Mouse (Mus musculus) limb, embryonic 11.5 days (tissue): ENCODE results near the gene Rnf141. TPM values are rescaled to one million over a fixed set of nuclear protein-coding genes. Genes with fewer than 3 reads are reported as not detected.

Source experiments
- ATAC-seq: fragments of 200-750 bp; cut with Nextera tagmentation; 2 replicates; pipeline ENCODE4 v1.8.0; 2017; ENCODE audit warnings: low read depth; ENCODE audit not compliant: insufficient number of reproducible peaks, low FRiP score, low TSS enrichment
- DNase-seq: peaks from one replicate; pipeline ENCODE4 v3.0.0-alpha.2; 2015; ENCODE audit warnings: low spot score
- H3K27ac ChIP-seq: fragments of 300-500 bp; sonication (generic); replicated peaks from 2 replicates; pipeline ENCODE4 v1.5.1; 2014; ENCODE audit warnings: low read depth, mild to moderate bottlenecking, low read length
- H3K27me3 ChIP-seq: fragments of 300-500 bp; sonication (generic); 2 replicates; pipeline ENCODE4 v1.6.1; 2014; ENCODE audit warnings: mild to moderate bottlenecking, low read length, mixed read lengths; ENCODE audit not compliant: control insufficient read depth, insufficient read depth
- H3K36me3 ChIP-seq: fragments of 300-500 bp; sonication (generic); 2 replicates; pipeline ENCODE4 v1.6.1; 2014; ENCODE audit warnings: mild to moderate bottlenecking, low read length, moderate library complexity, mixed read lengths; ENCODE audit not compliant: control insufficient read depth, insufficient read depth
- H3K4me1 ChIP-seq: fragments of 300-500 bp; sonication (generic); 2 replicates; pipeline ENCODE4 v1.6.1; 2014; ENCODE audit warnings: low read length, mixed read lengths; ENCODE audit not compliant: control insufficient read depth, insufficient read depth
- H3K4me2 ChIP-seq: fragments of 300-500 bp; sonication (generic); 2 replicates; pipeline ENCODE4 v1.6.1; 2014; ENCODE audit warnings: low read depth, mild to moderate bottlenecking, moderate library complexity; ENCODE audit not compliant: severe bottlenecking
- H3K4me3 ChIP-seq: fragments of 300-500 bp; sonication (generic); 2 replicates; pipeline ENCODE4 v1.5.1; 2014; ENCODE audit warnings: low read depth, low read length
- H3K9ac ChIP-seq: fragments of 300-500 bp; sonication (generic); 2 replicates; pipeline ENCODE4 v1.6.1; 2014; ENCODE audit warnings: mild to moderate bottlenecking, low read length
- H3K9me3 ChIP-seq: fragments of 300-500 bp; sonication (generic); 2 replicates; pipeline ENCODE4 v1.6.1; 2016; ENCODE audit warnings: low read length; ENCODE audit not compliant: control insufficient read depth
- WGBS: fragments of 180-500 bp; shearing (Covaris S2); extraction: QIAGEN DNeasy Blood & Tissue Kit; methylation state at CpG from one replicate; pipeline ENCODE4 v1.1.7; 2014; 5-methylcytosine and 5-hydroxymethylcytosine counted together
- polyA plus RNA-seq: library from polyadenylated mRNA; unstranded; fragments of >200 nt; fragmentation: Nextera tagmentation; extraction: Ambion mirVana; gene quantifications from 2 replicates; pipeline ENCODE4 v1.2.1, GENCODE M21; 2014

The Rnf141 gene
- polyA plus RNA-seq, 1 experiment from 2014 or later, result 18.5 TPM

DNA sequence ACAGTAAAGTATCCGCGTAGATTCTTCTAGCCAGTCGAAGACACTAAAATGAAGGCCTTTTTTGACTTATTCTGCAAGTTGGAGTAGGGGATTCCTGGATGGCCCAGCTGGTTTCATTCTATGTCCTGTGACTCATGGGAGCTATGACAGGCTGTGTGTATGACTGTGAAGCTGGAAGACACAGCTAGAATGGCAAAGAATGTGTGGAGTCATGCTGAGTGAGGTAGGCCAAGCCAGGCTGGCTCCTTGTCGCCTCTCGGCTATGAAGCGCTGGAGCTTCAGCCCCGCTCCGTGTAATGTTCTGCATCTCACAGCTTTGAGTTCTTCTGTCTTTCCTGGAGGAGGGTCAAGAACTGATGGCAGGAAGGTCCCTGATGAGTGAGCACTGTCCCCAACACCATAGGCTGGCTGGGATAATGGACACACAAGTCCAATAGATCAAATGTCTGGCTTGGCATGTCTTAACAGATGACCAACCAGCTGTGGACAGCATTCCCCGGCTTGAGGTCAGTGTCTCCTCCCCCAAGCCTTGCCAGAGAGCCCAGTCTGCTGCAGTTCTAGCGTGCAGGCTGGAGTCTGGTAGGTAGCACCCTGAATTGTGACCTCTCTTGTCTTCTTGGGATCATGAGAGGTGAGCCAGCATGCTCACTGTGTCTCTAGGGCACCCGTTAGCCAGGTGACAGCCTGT is 46.4 kb downstream of the Rnf141 start:
- no peak overlapping the region for H3K4me3 ChIP-seq
- WGBS, result 80% methylated on average over 11 of the region's 11 CpGs
- ATAC-seq (no peak), DNase-seq (no peak)
- no peak overlapping the region for H3K27ac ChIP-seq
- H3K9me3 ChIP-seq, result no peaks in the 10 kb centered on the region
- no peak overlapping the region for H3K4me2 ChIP-seq
- no peaks in the 10 kb centered on the region for H3K36me3 ChIP-seq
- no peaks in the 10 kb centered on the region for H3K27me3 ChIP-seq
- no peak overlapping the region for H3K9ac ChIP-seq
- no peaks in the 10 kb centered on the region for H3K4me1 ChIP-seq

DNA sequence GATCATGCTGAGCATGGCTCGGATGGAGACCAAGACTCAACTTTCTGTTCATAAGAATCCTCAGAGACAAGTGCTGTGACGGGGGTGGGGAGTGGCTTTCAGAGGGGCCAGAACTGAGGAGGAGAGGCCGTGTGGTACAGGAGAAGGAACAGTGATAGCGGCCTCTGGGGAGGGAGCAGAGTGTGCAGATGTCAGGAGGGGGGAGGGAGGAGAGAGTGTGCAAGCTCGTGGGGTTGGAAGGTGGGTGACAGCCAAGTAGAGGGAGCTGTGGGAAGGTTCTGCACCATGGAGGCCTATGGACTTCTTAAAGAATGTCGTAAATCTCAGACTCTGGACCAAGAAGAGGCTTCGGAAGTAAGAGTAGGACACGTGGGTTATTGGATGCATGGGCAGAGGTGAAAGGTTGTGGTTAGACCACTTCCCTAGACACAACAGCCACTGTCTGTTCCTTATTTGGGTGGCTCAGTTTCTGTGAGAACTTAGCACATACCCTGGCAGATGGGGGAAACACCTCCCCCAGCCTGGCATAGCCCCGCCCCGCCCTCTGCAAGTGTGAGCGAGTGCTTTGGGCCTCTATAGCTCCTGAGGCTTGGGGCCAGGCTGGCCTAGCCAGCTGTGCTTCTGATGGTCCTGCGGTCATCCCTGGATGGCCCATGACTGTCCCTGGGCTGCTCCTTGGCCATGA is 47.7 kb downstream of the Rnf141 start:
- Histone ChIP-seq H3K36me3 (no peaks in the 10 kb centered on the region), H3K9ac (no peak overlapping the region), H3K4me3 (no peak overlapping the region), H3K4me2 (no peak overlapping the region), H3K9me3 (no peaks in the 10 kb centered on the region), H3K27ac (no peak overlapping the region), H3K27me3 (no peaks in the 10 kb centered on the region), H3K4me1 (no peaks in the 10 kb centered on the region)
- 68% methylated on average over 12 of the region's 12 CpGs for WGBS
- ATAC-seq (no peak), DNase-seq (no peak)

DNA sequence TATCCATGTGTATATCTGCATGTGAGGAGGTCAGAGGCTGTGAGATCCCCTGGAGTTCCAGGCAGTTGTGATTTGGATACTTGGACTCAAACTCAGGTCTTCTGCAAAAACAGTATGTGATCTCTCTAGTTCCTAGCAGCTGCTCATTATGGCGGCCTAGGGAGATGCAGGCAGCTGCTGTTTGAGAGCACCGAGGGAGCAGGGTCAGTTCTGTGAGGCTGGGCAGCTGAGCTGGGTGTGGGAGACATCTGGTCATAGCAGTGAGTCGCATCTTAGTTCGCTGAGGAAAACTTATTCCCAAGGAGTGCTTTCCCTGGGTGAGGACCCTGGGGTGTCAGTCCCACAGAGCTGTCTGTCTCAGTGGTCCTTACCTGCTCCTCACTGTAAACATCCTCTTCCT is 49.5 kb downstream of the Rnf141 start:
- Histone ChIP-seq H3K27ac (no peak overlapping the region), H3K4me1 (no peaks in the 10 kb centered on the region), H3K9me3 (no peaks in the 10 kb centered on the region), H3K27me3 (no peaks in the 10 kb centered on the region), H3K4me3 (no peak overlapping the region), H3K9ac (no peak overlapping the region), H3K4me2 (no peak overlapping the region), H3K36me3 (no peaks in the 10 kb centered on the region)
- ATAC-seq (no peak), DNase-seq (no peak)
- 78% methylated on average over 4 of the region's 4 CpGs for WGBS

DNA sequence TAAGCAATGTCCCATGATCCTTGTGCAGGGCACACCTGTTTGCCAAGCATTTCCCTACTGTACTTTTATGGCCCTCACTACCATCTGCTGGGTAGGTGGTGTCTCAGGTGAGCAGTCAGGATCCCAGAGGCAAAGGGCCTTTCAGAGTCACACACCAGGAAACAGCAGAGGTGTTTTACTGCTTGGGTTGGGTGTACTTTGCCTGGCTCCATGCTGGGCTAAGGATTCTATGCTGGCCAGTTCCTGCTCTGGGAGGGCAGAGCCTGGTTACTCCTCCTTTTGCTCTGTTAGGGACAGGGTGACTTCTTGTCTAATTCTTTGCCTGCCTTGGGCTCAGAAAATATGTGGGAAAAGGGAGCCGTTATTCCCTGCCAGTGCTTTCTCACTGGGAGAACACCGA is 51.4 kb downstream of the Rnf141 start:
- Histone ChIP-seq H3K4me3 (no peak overlapping the region), H3K36me3 (no peaks in the 10 kb centered on the region), H3K4me1 (no peaks in the 10 kb centered on the region), H3K9ac (no peak overlapping the region), H3K27ac (no peak overlapping the region), H3K27me3 (no peaks in the 10 kb centered on the region), H3K9me3 (no peaks in the 10 kb centered on the region), H3K4me2 (no peak overlapping the region)
- ATAC-seq (no peak), DNase-seq (no peak)
- 72% methylated on average over 2 of the region's 2 CpGs for WGBS

DNA sequence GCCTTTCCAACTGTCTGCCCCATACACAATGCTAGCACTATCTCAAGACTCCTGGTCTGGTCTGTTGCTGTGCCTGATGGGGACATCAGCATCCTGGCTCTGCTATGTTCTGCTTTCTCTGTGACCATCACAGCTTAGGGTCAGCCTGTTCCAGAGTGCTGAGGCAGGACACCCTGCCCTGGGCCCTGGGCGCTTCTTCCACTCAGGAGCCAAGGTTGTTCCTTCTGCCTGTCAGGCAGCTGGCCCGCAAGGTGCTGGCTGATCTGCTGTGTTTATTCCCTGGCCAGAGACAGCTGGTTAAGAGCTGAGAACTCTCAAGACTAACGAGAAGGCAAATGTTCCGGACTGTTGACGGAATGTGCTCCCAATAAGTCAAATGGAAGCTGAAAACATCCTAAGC is 52.1 kb downstream of the Rnf141 start:
- Histone ChIP-seq H3K27ac (no peak overlapping the region), H3K27me3 (no peaks in the 10 kb centered on the region), H3K36me3 (no peaks in the 10 kb centered on the region), H3K4me3 (no peak overlapping the region), H3K4me1 (no peaks in the 10 kb centered on the region), H3K9ac (no peak overlapping the region), H3K4me2 (no peak overlapping the region), H3K9me3 (no peaks in the 10 kb centered on the region)
- WGBS, result 72% methylated on average over 5 of the region's 5 CpGs
- ATAC-seq (no peak), DNase-seq (no peak)

DNA sequence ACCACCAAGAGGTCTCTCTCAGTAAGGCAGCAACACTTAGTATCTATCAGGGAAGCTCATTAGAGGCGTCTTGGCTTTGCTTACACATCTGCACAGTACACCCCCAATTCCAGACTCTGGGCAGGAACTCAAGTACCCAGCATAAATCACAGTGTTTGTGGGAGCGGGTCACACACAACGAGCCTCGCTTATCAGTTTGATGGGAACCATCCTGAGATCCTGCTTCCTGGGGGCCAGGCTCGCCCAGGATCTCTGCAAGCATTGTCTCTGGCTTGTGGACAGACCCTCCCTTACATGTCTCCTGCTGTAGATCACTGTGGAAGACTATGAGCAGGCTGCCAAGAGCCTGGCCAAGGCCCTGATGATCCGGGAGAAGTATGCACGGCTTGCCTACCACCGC is 53.4 kb downstream of the Rnf141 start:
- H3K4me1 ChIP-seq, result no peaks in the 10 kb centered on the region
- no peaks in the 10 kb centered on the region for H3K9me3 ChIP-seq
- no peak overlapping the region for H3K9ac ChIP-seq
- no peaks in the 10 kb centered on the region for H3K27me3 ChIP-seq
- whole genome bisulfite sequencing, result 74% methylated on average over 8 of the region's 8 CpGs
- no peak overlapping the region for H3K27ac ChIP-seq
- no peak overlapping the region for H3K4me2 ChIP-seq
- no peak overlapping the region for H3K4me3 ChIP-seq
- no peaks in the 10 kb centered on the region for H3K36me3 ChIP-seq
- DNase-seq (no peak), ATAC-seq (no peak)

DNA sequence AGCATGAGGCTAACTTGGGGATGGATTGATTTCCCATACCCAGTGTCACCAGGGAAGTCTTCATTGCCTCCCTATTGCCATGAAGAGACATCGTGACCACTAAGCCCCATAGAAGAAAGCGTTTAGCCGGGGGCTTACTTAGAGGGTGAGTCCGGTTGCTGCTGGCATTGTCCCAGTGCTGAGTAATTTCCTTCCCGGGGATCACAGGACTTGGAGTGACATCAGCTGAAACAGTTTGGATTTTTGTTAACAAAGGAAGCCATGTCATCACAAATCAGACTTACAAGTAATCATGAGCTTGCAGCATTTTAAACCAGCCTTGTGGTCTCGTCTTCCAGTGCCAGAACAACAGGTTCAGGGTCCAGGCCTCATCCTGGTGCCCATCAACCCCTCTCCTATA is 56.9 kb downstream of the Rnf141 start:
- DNase-seq (no peak), ATAC-seq (no peak)
- Histone ChIP-seq H3K9ac (no peak overlapping the region), H3K36me3 (no peaks in the 10 kb centered on the region), H3K27me3 (no peaks in the 10 kb centered on the region), H3K4me2 (no peak overlapping the region), H3K9me3 (no peaks in the 10 kb centered on the region), H3K4me3 (no peak overlapping the region), H3K4me1 (peaks cover 5% of the 10 kb centered on the region; the same call in 1 of the 2 replicates), H3K27ac (no peak overlapping the region)
- 88% methylated on average over 6 of the region's 6 CpGs for WGBS

DNA sequence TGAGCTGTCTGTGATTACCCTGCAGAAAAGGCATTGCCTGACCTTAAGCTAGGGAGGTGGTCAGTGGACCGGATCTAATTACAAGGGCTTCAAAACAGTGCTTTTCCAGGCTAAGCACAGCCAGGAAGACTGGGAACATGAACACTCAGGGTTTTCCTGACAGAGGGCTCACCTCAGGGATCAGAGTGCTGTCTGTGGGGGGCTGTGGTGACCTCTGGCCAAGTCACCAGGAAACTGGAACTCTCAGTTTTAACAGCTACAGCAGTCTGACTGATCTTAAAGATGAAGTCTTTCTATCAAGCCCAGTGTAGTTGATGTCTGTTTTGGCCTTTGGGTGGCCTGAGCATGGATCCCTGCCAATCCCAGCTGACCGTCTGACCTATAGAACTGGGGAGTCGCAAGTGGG is 58.5 kb downstream of the Rnf141 start:
- no peaks in the 10 kb centered on the region for H3K27me3 ChIP-seq
- no peaks in the 10 kb centered on the region for H3K9me3 ChIP-seq
- H3K36me3 ChIP-seq, result no peaks in the 10 kb centered on the region
- no peak for ATAC-seq
- 62% methylated on average over 3 of the region's 3 CpGs for WGBS
- DNase-seq, result no peak
- H3K4me3 ChIP-seq, result no peak overlapping the region
- no peak overlapping the region for H3K27ac ChIP-seq
- no peak overlapping the region for H3K4me2 ChIP-seq
- H3K9ac ChIP-seq, result no peak overlapping the region
- peaks cover 5% of the 10 kb centered on the region; the same call in 1 of the 2 replicates for H3K4me1 ChIP-seq
